In genomic region chr13:19612348-19612747, GRCm38 (mm10) we compare ENCODE assay signal across 10 mouse cellular contexts. TPM values are rescaled to one million over a fixed set of nuclear protein-coding genes. Genes with fewer than 3 reads are reported as not detected.
DNase-seq lines count a peak whose midpoint lies in the region; ATAC-seq lines count a peak whose summit lies in the region.
"Had no signal": no experiment of that assay in that cellular context is flagged by ENCODE, and none has a peak within 500 bp of the region (broad histone marks: within the 10 kb centered on the region; RNA-seq: fewer than 3 reads in every experiment).

No protein-coding gene starts in this region.

- 13% methylated on average over 1 of the region's 1 CpGs for WGBS in forebrain, embryonic 15.5 days
- WGBS in intestine, embryonic 16.5 days: 66% methylated on average over 1 of the region's 1 CpGs

- intact Hi-C loops in heart, postnatal 25 days (cut with DNase I): no loop called here

- H3K9ac ChIP-seq in forebrain, embryonic 15.5 days (replicated peaks): no peak overlapping the region
- no peak overlapping the region for H3K9ac ChIP-seq in intestine, embryonic 16.5 days (ENCODE audit: low read depth, low read length)

- H3K27me3 ChIP-seq in forebrain, embryonic 15.5 days: no peaks in the 10 kb centered on the region
- H3K27me3 ChIP-seq in intestine, embryonic 16.5 days (replicated peaks; ENCODE audit: control insufficient read depth, insufficient read depth, low read length): no peaks in the 10 kb centered on the region

- peak; percentile 35 for DNase-seq in embryo, embryonic 11 days
- no peak for DNase-seq in embryo, embryonic 10 days (ENCODE audit: low spot score)
- DNase-seq in right cerebral cortex, postnatal 14 days: peak; percentile 18
- no peak for DNase-seq in right cerebral cortex, postnatal 4 days
- no peak for DNase-seq in kidney, postnatal 14 days
- no peak for DNase-seq in heart, postnatal 25 days (ENCODE audit: low spot score)
- DNase-seq: gastrocnemius, postnatal 36 days had no signal

- H3K27ac ChIP-seq in forebrain, embryonic 15.5 days (replicated peaks): 0 out of 2 replicates have a peak overlapping the region, but pooled peaks have one; percentile 15
- no peak overlapping the region for H3K27ac ChIP-seq in intestine, embryonic 16.5 days (ENCODE audit: low read length)
- H3K27ac ChIP-seq: kidney, postnatal 0 days had no signal

- no peaks in the 10 kb centered on the region for H3K9me3 ChIP-seq in forebrain, embryonic 15.5 days
- no peaks in the 10 kb centered on the region for H3K9me3 ChIP-seq in intestine, embryonic 16.5 days (ENCODE audit: control insufficient read depth, low read length)

- no peak overlapping the region for H3K4me2 ChIP-seq in forebrain, embryonic 15.5 days (replicated peaks)
- no peak overlapping the region for H3K4me2 ChIP-seq in intestine, embryonic 16.5 days (ENCODE audit: low read depth, low read length)

- ATAC-seq in forebrain, embryonic 15.5 days (replicated peaks): peak; percentile 64; the same call in 1 of the 2 replicates
- ATAC-seq in intestine, embryonic 16.5 days: no peak

- H3K4me3 ChIP-seq in forebrain, embryonic 15.5 days: no peak overlapping the region
- no peak overlapping the region for H3K4me3 ChIP-seq in intestine, embryonic 16.5 days (ENCODE audit: low read length)

- H3K36me3 ChIP-seq in forebrain, embryonic 15.5 days: 0 out of 2 replicates have a peak, but pooled peaks cover 2% of the 10 kb centered on the region
- no peaks in the 10 kb centered on the region for H3K36me3 ChIP-seq in intestine, embryonic 16.5 days (ENCODE audit: control insufficient read depth, insufficient read depth, low read length)

- peaks cover 10% of the 10 kb centered on the region for H3K4me1 ChIP-seq in forebrain, embryonic 15.5 days
- H3K4me1 ChIP-seq in intestine, embryonic 16.5 days (ENCODE audit: control insufficient read depth, insufficient read depth, low read length): no peaks in the 10 kb centered on the region

RNA-seq across cellular contexts. Expression of gene Epdr1, which starts 7.4 kb away (rescaled TPM):
- 24.5 and 25.1 TPM in 2 replicates for polyA plus RNA-seq in forebrain, embryonic 15.5 days (2015; fragmentation: Nextera tagmentation; extraction: Ambion mirVana)
- 14.0 and 15.0 TPM in 2 replicates for polyA plus RNA-seq in intestine, embryonic 16.5 days (2015; fragmentation: Nextera tagmentation; extraction: Ambion mirVana)
- 10 to 100 TPM; 13.7 to 17.9 TPM for total RNA-seq in heart, postnatal 25 days (2021)

RNA-seq across cellular contexts. Expression of gene Sfrp4, which starts 10.6 kb away (rescaled TPM):
- 2.0 and 2.8 TPM in 2 replicates for polyA plus RNA-seq in forebrain, embryonic 15.5 days (2015; fragmentation: Nextera tagmentation; extraction: Ambion mirVana)
- polyA plus RNA-seq in intestine, embryonic 16.5 days (2015; fragmentation: Nextera tagmentation; extraction: Ambion mirVana): 0.34 and 0.40 TPM in 2 replicates
- under 1 TPM in 1 of 2 experiments, not detected in 1; 0.31 TPM for total RNA-seq in heart, postnatal 25 days (2021)

Comparison
In these comparisons a context has a peak if more than half of its experiments do, and no peak if none do; other contexts are left out.
1. DNase-seq: peak in embryo, embryonic 11 days (single experiment) and right cerebral cortex, postnatal 14 days (single experiment); none in embryo, embryonic 10 days (single experiment), right cerebral cortex, postnatal 4 days (single experiment), kidney, postnatal 14 days (single experiment) and heart, postnatal 25 days (single experiment).